Mouse (Mus musculus): Measurements from ENCODE around the gene Lrat.

Gene Lrat

DNA sequence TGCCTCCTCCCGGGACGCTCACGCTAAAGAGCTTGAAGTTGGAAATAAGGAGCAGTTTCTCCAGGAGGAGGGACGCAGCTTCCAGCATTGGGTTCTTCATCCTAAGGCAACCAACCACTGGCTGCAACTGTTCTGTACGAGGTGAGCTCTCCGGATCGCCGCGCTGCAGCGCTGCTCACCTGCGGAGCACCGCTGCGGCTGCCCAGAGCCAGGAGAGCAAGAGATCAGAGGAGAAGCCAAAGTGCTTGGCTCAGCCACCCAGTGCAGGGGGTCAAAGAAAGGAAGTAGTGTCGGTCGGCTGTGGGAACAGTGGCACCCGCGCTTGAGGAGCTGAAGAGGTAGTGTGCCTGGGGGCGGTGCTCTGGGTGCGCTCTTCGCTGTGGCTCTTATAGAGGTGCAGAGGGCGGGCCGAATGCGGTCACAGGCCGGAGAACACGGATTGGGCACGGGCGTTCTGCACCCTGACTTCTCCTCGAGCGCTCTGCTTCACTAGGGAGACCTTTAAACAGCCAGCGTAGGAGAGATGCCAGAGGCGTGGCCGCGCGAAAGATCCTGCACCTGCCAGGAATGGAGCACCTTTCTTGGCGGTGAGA, at the start of gene Lrat:
TSS of gene Lrat (minus strand) at position 361 of the 593 bp plus-strand sequence.
- in situ Hi-C loops (cut with MboI, MseI) = no loop called here

DNA sequence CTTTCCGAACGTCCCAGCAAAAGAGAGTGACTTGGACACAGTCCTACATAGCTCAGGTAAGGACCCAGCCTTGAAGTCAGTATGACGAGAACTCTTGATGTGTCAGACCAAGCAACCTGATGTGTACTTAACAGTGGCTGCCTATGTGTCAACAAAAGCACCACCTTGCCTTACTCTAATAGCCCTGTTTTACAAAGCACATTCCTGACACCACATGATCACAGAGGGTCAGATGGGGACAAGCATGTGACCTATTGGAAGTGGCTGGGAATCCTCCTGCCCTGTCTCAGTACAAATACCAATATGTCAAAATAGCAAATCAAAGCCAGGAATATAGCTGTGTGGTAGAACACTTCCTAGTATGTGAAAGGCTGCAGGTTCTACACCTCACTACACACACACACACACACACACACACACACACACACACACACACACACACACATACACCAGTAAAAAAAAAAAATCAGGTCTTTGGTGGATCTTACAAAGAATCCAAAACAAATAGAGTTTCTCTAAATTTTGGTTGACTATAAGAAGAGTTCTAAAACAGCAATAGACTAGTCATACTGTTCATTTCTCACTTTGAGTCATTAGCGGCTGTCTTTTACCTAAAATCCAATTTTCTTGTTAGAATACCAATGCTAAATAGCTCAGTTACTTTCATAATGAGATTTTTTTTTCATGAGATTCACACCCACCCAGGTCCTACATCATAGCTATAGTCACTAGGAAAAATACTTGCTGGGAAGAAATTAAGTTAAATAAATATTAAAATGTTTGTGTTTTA, 48.6 kb upstream of the Lrat start:
- in situ Hi-C loops (cut with MboI, MseI) = no loop called here

DNA sequence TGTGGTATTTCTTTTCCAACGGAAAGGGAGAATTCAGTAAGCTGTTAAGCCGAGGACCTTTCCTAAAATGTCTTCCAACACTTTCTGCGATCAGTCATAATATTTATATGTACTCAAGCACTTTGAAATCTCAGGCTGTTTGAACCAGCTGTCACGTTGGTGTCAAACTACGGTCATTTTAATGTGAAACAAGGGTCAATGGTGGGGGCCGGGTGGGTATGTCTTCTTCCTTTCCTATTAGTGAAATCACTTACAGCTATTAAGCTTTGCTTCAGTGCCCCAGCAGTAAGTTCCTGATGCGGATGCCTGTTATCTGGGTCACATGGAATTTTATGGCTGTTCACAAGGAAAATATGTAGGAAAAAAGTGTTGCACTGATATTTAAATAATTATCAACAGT, 46.9 kb upstream of the Lrat start:
- in situ Hi-C loops (cut with MboI, MseI) = no loop called here

DNA sequence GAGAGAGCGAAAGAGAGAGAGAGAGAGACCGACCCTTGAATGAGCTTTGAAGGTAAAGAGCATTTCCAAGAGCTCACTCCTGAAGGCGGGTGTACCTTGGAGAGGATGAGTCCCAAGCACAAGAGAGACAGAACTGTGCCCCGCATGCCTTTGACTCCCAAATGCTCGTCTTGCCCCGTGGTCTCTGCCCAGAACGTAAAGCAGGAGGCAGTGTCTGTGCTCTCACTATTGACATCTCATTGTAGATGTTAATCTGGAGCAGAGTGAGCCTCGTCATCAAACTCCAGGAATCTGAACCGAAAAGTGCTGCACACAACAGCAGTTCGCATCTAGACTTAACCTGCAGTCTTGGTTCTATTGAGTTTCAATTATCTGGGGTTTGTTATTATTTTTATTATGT, 46.4 kb upstream of the Lrat start:
- in situ Hi-C loops (cut with MboI, MseI) = no loop called here

DNA sequence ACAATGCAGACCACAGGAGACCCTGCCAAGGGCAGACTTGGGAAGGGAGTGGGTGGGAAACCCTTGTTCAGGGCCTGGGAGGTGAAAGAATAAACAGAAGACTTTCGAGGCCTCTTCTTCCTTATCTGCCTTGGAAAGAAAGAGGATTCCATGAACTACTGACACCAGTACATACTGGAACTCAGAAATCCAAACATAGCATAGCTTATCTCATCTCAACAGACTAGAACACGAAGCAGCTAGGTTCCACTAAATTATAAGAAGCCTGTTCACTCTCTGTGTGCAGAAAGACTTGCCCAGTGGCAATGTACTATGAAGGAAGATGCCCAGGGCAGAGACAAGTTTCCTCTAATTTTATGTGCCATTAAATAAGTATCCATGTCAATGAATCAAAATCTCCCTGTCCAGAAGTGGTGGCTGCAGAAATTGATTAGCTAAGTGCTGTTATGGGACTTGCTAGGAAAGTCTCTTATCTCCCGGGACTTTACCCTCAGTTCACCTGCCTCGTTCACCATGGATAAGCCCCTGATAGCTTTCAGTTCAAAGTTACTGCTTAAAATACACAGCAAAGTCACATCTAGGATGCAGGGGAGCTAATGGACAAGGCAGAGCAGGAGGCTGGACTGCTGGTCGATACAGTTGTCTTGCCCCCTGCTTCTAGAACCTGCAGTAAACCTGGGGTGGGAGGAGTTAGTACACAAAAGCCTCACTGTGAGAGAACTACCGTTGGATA, 42.8 kb upstream of the Lrat start:
- in situ Hi-C loops (cut with MboI, MseI) = no loop called here

DNA sequence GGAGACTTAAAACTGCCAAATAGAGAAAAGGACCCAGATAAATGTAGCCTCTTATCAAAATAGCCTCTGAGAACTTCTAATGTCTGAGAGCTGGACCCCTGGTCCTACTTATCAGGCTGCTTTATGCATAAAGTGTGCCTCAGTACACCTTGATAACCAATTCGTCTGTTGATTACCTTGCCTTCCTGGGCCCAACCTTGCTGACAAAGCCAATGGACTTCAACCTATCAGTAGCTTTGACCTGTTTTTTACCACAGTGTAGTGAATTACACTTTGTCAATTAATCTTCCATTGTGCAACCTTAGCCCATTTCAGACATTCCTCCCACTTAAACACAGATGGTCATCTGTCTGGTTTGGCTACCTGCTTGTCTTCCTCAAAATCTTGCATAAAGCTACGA, 24.1 kb upstream of the Lrat start:
- in situ Hi-C loops (cut with MboI, MseI) = no loop called here

DNA sequence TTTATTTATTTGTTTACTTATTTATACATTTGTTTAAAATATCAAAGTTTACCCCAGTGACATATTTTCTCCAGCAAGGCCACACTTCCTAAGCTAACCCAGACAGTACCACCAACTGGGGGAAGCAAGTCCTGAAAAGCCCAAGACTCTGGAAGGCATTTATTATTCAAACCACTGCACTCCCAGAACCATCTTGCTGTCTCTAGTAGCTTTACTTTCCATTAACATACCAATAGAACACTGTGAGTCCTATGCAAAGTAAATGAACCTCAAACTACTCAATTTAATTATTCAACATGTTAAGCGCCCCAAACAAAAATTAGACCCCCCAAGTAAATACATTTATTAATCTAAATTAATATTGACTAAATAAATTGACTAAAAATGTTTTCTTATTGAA, 11.9 kb upstream of the Lrat start:
- in situ Hi-C loops (cut with MboI, MseI) = loop anchor here (10.0 kb wide), 1 partner anchor 1401 kb away; no protein-coding TSS in a partner anchor

DNA sequence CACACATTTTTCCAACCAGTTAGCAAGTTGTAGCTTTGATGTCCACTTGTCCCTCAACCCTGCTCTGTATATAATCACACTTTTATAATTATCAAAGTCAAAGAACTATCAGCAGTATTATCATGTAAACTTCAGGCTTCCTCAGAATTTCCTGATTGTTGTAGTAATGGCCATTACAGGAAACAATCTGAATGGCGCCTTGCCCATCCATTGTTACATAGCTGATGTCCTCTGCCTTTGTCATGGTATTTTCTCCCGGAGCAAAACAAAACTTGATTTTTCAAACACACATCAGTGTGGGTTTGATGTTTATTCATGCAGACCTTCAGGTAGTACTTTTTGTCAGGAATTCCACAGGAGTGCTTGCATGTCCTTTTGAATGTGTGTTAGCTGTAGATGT, 4.9 kb upstream of the Lrat start:
- in situ Hi-C loops (cut with MboI, MseI) = no loop called here

DNA sequence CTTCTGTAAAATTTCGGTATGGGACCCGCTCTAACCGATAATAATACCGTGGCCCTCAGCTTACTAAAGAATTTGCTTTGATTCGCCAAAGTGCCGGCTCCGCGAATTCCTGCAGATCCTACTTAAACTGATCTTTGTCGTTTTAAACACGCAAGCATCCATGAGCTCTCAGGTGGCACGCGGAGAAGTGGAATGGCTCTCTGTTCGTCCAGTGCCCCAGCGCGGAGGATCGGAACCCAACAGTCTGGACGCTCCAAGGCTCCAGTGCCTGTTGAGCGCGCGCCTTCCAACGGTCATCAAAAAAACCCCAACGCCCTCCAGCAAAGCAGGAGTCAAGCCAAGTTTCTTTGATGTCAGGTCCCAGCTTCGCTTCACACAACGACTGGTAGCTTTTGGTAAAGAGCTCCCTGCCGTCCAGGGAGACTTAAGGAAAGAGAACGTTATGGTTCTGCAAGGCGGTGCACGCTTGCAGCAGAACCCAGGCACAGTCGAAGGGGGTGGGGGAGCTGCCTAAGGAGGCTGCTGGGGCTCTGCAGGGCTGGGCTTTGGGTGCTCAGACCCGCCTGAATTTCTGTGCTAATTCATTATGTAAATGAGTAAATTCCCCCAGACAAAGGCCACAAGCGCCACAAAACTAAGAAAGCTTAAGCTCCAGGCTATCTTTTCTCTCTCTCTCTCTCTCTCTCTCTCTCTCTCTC, 587 bp upstream of the Lrat start:
- in situ Hi-C loops (cut with MboI, MseI) = no loop called here

DNA sequence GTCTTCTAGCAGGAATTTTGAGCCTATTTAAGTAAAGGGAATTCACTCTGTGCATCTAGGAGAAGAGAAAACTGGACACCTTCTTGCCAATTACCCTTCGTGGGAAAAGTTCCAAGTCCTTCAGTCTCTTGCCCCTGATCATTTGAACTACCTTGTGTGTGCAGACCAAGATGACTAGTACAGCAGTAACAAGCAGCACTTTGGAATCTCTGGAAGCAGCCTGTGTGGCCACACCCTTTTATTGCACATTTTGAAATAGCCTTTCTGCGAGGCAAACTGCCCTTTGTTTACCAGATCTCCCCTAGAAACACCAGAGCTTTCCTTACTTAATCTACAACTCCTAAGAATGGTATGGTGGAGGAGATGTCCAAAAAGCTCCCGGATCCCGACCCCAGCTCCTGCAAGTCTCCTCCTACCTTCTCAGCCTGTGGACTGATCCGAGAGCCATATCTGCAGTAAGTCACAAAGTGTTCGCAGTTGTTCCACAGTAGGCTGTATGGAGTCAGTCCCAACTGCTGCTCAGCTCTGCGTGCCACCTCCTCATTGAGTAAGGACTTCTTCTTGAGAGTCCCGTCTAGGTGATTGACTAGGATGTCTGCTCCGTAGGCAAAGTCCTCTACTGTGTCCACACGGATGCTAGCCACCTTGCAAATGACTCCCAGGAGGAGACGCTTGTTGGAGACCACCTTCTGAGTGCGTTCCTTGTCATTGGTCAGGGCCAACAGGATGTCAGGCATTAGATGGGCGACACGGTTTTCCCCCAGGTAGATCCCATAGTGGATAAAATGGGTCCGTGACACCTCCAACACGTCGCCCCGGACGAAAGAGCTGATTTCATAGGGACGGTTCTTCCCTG, 788 bp downstream of the Lrat start:
- in situ Hi-C loops (cut with MboI, MseI) = no loop called here

DNA sequence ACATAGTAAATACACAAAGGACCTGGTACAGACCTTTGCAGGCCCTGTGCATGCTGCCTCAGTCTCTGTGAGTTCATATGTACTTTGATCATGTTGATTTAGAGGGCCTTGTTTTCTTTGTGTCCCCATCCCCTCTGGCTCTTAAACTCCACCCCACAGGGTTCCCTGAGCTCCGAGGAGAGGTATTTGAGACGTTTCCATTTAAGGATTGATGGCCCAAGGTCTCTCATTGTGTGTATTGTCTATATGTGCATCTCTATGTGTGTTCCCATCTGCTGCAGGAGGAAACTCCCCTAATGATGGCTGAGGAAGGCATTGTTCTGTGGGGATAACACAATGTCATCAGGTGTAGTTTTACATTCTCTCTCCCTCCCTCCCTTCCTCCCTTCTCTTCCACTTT, 14.9 kb downstream of the Lrat start:
- in situ Hi-C loops (cut with MboI, MseI) = no loop called here

DNA sequence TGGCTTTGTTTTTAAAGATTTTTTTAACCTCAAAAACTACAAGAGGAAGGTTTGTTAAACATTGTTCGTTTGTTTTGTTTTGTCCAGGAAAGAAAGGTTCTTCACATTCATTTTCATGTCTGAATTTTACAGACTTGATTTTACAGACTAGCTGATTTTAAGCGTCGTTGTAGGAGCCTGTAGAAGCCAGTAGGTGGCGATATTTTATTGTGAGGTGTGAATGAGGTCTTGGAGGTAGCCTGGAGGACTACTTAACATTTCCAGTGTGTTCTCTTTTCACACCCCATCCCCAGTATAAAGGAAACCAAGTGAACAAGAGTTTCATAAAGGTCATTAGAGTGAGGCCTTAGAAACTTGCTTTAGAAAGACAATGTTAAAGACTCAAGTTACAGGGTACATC, 26.5 kb downstream of the Lrat start:
- in situ Hi-C loops (cut with MboI, MseI) = no loop called here

DNA sequence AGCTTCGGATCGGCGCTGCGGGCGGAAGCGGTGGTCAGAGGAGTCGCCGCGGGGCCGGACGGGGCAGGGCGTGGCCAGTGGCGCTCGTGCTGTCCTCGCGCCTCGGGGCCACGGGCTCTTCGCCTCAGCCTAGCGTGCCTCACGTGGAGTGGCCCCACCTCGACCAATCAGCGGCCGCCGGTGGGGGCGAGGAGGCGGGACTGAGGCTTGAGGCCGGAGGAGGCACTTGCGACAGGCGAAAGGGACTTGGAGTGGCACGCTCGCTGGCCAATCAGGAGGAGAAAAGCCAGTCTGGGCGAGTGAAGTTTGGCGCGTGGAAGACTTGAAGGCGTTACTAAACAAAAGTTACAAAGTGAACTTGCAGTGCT, 27.4 kb downstream of the Lrat start, which contains the start of gene Rbm46:
TSS of gene Rbm46 (minus strand) at position 112 of the 368 bp plus-strand sequence.
- in situ Hi-C loops (cut with MboI, MseI) = no loop called here

DNA sequence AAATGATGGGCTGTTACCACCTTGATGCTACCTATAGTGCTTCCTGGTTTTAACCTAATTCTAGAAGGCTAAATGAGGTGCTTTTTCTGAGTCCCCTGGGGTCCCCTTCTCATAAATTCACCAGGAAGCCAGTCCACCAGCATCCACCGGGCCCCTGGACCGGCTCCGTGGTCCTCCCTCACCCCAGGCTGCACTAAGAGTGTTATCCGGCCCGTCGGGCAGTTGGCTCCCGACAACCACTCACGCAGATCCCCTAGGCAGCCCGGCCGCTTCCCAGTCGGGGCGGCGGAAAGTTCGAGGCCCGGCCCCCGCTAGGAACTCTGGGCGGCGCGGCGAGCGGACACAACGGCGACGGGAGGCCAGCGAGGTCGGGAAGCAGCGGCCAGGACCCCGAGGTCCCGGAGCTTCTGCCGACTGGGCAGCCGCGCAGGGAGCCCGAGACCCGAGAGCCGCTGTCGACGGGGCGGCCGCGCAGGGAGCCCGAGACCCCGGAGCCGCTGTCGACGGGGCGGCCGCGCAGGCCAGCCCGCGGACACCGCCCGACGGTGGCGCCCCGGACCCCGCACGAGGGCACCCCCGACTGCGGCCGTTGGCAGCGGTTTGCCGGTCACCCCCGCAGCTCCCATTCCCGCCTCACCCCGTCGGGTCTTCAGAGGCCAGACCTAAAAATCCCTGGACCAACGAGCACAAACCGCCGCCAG, 28.0 kb downstream of the Lrat start:
- in situ Hi-C loops (cut with MboI, MseI) = no loop called here

DNA sequence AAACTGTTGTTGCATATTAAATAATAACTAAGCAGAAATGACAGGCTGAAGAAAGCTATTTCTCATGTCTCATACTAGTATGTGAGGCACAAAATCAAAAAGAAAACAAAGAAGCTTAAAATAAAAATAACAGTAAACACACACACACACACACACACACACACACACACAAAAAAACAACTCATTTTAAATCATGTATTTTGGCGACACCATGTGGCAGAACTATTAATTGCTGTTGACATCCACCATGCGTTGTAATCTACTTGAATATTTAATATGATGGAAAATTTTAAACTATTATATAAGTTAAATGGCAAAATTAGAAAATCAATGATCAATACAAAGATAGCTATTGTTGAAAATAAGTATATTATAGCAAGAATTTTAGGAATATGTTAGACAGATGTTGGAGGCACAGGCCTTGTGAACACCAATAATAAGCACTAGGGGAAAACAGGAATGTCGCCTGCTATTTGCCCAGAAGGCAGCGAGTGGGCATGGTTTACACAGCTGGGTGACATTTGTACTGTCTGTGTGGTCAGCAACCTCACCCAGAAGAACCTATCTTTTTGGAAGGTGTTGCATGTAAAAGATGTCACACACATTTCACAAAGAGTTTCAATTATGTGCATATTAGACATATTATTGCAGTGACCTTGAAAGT, 46.2 kb downstream of the Lrat start:
- in situ Hi-C loops (cut with MboI, MseI) = loop anchor here (25.0 kb wide), 1 partner anchor 845 kb away; no protein-coding TSS in a partner anchor
